Mouse (Mus musculus) ZHBTc4 (cell line): Measurements from ENCODE around the gene D430041D05Rik.

Experiments
- DNase-seq: peaks from one replicate; pipeline ENCODE4 v3.0.0-alpha.2; 2011; ENCODE audit warnings: low read depth, low spot score

D430041D05Rik gene

GRCm38 (mm10) chr2:104351415-104352203 is 59.2 kb downstream of the D430041D05Rik start:
- DNase-seq = no peak

GRCm38 (mm10) chr2:104337619-104338018 is 73.2 kb downstream of the D430041D05Rik start:
- DNase-seq = no peak

- DNase-seq = no peak
These were observed 75.0 kb downstream of the D430041D05Rik start for GRCm38 (mm10) chr2:104335824-104336223.

GRCm38 (mm10) chr2:104333952-104334351 is 76.9 kb downstream of the D430041D05Rik start:
- DNase-seq = peak; percentile 32

- DNase-seq = no peak
These were observed 78.1 kb downstream of the D430041D05Rik start for GRCm38 (mm10) chr2:104332707-104333106.

- DNase-seq = no peak
These were observed 79.6 kb downstream of the D430041D05Rik start for GRCm38 (mm10) chr2:104331261-104331660.

- DNase-seq = no peak
These were observed 83.6 kb downstream of the D430041D05Rik start for GRCm38 (mm10) chr2:104327116-104327794.

- no peak for DNase-seq
These were observed 87.0 kb downstream of the D430041D05Rik start for GRCm38 (mm10) chr2:104323773-104324172.

GRCm38 (mm10) chr2:104323351-104323750 is 87.5 kb downstream of the D430041D05Rik start:
- DNase-seq = no peak

- DNase-seq = no peak
These were observed 90.7 kb downstream of the D430041D05Rik start for GRCm38 (mm10) chr2:104320061-104320624.

GRCm38 (mm10) chr2:104319443-104319842 is 91.4 kb downstream of the D430041D05Rik start:
- DNase-seq = no peak

GRCm38 (mm10) chr2:104318881-104319280 is 91.9 kb downstream of the D430041D05Rik start:
- DNase-seq = peak; percentile 6

GRCm38 (mm10) chr2:104318259-104318658 is 92.6 kb downstream of the D430041D05Rik start:
- no peak for DNase-seq

GRCm38 (mm10) chr2:104317631-104318030 is 93.2 kb downstream of the D430041D05Rik start:
- DNase-seq = no peak

- no peak for DNase-seq
These were observed 94.3 kb downstream of the D430041D05Rik start for GRCm38 (mm10) chr2:104316483-104316882.

GRCm38 (mm10) chr2:104313246-104313645 is 97.6 kb downstream of the D430041D05Rik start:
- DNase-seq = no peak

GRCm38 (mm10) chr2:104307102-104307501 is 103.7 kb downstream of the D430041D05Rik start:
- DNase-seq = no peak

- no peak for DNase-seq
These were observed 105.1 kb downstream of the D430041D05Rik start for GRCm38 (mm10) chr2:104305722-104306121.

GRCm38 (mm10) chr2:104299912-104300311 is 110.9 kb downstream of the D430041D05Rik start:
- DNase-seq = no peak

GRCm38 (mm10) chr2:104299160-104299559 is 111.7 kb downstream of the D430041D05Rik start:
- peak; percentile 86 for DNase-seq

GRCm38 (mm10) chr2:104286821-104287220 is 124.0 kb downstream of the D430041D05Rik start:
- DNase-seq = no peak

GRCm38 (mm10) chr2:104283401-104283955 is 127.3 kb downstream of the D430041D05Rik start:
- no peak for DNase-seq
